Mouse (Mus musculus) olfactory bulb, adult 2 months (tissue): ENCODE data around the gene Tnk1. TPM values are rescaled to one million over a fixed set of nuclear protein-coding genes. Genes with fewer than 3 reads are reported as not detected.
"Not testable (repeated sequence)": the region's sequence is repeated elsewhere in the genome, so short reads cannot be mapped to it uniquely, and the experiment has no call there.

ENCODE experiments used
- H3K27ac ChIP-seq: fragments of 200-500 bp; 2 replicates; pipeline ENCODE4 v1.5.1; 2012; ENCODE audit warnings: low read depth, low read length; ENCODE audit not compliant: insufficient read depth
- H3K4me1 ChIP-seq: fragments of 200-500 bp; 2 replicates; pipeline ENCODE4 v1.6.1; 2012; ENCODE audit warnings: low read length; ENCODE audit not compliant: control insufficient read depth, insufficient read depth
- H3K4me3 ChIP-seq: fragments of 200-500 bp; 2 replicates; pipeline ENCODE4 v1.5.1; 2012; ENCODE audit warnings: mild to moderate bottlenecking, low read depth, low read length, moderate library complexity; ENCODE audit not compliant: insufficient read depth
- CTCF ChIP-seq: fragments of 200-500 bp; IDR thresholded peaks from 2 replicates; pipeline ENCODE4 v1.5.1; 2012; ENCODE audit warnings: low read depth, mild to moderate bottlenecking, low read length, moderate library complexity; ENCODE audit not compliant: insufficient read depth
- POLR2A ChIP-seq: fragments of 200-500 bp; IDR thresholded peaks from 2 replicates; pipeline ENCODE4 v1.6.1; 2012; ENCODE audit warnings: mild to moderate bottlenecking, low read depth, low read length, moderate library complexity; ENCODE audit not compliant: insufficient read depth
- WGBS: fragments of 180-500 bp; shearing (Covaris S2); methylation state at CpG from one replicate; pipeline ENCODE4 v1.1.7; 2018; 5-methylcytosine and 5-hydroxymethylcytosine counted together
- polyA plus RNA-seq: library from polyadenylated mRNA; stranded (reverse); fragments of >200 nt; gene quantifications from 2 replicates; pipeline ENCODE4 v1.2.4, GENCODE M21; 2012; ENCODE audit warnings: low replicate concordance; ENCODE audit not compliant: missing spikeins, insufficient read depth, insufficient read length

The Tnk1 gene
- polyA plus RNA-seq, 1 experiment: not detected

- TF ChIP-seq POLR2A (no peak), CTCF (no peak)
- no peak overlapping the region for H3K27ac ChIP-seq
- 95% methylated on average over 2 of the region's 2 CpGs for WGBS
- no peak overlapping the region for H3K4me3 ChIP-seq
- H3K4me1 ChIP-seq: no peaks in the 10 kb centered on the region
These were observed 11.9 kb upstream of the Tnk1 start for GRCm38 (mm10) chr11:69870289-69871069.

DNA sequence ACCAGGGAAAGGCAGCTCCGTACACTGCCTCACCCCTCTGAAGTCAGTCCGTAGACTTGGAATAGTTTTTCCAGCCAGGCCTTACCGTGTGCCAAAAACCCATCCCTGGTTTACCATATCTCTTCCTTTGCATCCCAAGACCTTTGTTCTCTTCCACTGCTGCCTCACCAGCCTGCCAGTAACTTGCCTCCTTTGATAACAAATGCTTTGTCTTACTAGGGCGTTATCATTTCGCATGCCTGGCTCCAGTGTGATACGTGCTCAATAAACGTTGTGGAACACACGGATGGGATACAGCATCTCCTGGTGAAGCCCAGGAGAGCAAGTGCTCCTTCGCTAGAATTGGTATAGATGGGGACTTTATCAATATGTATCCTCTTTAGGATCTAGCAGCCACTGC lies 8.8 kb upstream of the Tnk1 start:
- Histone ChIP-seq H3K27ac (no peak overlapping the region), H3K4me3 (no peak overlapping the region), H3K4me1 (no peaks in the 10 kb centered on the region)
- TF ChIP-seq POLR2A (no peak), CTCF (no peak)
- WGBS: 72% methylated on average over 9 of the region's 9 CpGs

GRCm38 (mm10) chr11:69865561-69865960 lies 7.0 kb upstream of the Tnk1 start:
- TF ChIP-seq POLR2A (no peak), CTCF (no peak)
- no peak overlapping the region for H3K4me3 ChIP-seq
- H3K27ac ChIP-seq: no peak overlapping the region
- WGBS: 81% methylated on average over 9 of the region's 9 CpGs
- no peaks in the 10 kb centered on the region for H3K4me1 ChIP-seq

DNA sequence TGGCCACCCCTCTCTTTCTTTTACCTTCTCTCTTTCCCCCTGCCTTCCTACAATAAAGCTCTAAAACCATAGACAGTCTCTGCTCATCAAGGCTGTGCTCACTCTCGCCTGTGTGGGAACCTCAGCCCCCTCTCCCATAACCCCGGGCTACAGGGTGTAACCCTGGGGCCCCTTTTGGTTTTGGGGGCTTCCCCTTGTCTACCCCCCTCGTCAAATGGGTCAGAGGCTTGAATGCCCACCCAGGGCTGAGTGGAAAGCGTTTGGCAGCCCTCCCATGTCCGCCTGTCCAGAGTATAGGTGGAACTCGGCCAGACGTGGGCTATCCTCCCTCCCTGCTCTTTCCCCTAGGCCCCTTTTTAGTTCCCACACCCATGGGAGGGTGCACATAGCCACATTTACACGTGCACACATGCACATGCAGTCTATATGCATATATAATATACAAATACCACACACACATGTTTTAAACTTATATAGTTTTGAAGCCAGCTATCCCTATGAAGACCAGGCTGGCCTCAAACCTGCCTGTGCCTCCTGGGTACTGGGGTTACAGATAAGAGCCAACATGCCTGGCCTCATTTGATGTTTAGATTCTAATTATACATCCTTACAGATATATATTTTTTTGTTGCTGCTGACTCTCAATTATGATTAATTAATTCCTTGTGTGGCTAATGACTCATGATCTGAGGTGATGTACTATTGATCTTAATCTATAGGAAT lies 5.8 kb upstream of the Tnk1 start:
- TF ChIP-seq CTCF (no peak), POLR2A (no peak)
- WGBS: 31% methylated on average over 8 of the region's 8 CpGs
- Histone ChIP-seq H3K4me3 (no peak overlapping the region), H3K4me1 (no peaks in the 10 kb centered on the region), H3K27ac (no peak overlapping the region)

DNA sequence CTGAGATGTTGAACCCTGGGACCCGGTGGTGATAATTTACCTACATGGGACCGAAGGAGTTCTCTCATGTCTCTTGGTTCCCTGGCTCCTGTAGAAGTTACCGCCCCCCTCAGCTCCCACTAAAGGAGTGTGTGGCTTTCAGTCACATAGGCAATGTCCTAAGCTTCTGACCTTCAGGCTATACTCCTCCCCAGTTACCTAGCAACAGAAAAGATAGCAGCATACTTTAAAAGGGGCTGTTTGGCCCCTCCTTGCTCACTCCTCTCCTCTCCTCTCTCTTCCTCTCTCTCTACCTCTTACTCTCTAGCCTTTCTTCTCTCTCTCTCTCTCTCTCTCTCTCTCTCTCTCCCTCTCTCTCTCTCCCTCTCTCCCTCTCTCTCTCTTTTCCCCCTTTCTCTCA lies 5.2 kb upstream of the Tnk1 start:
- not testable (repeated sequence) for H3K27ac ChIP-seq, H3K4me1 ChIP-seq, H3K4me3 ChIP-seq
- 84% methylated on average over 3 of the region's 3 CpGs for WGBS

DNA sequence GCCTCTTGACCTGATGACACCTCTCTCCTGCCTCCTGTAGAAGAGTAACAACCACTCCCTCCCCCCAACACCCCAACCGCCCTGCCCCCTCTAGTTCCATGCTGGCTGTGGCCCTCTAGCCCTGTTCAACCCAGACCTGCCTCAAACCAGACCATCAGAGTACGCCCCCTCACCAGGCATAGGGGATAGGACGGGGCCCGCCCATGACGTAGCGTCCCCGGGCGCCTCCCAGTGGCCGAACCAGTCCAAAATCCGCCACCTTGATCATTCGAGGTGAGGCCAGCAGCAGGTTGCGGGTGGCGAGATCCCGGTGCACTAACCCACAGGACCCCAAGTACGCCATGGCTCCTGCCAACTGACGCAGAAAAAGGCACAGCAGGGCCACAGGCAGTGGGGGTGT lies 3.2 kb downstream of the Tnk1 start:
- WGBS: 18% methylated on average over 16 of the region's 16 CpGs

DNA sequence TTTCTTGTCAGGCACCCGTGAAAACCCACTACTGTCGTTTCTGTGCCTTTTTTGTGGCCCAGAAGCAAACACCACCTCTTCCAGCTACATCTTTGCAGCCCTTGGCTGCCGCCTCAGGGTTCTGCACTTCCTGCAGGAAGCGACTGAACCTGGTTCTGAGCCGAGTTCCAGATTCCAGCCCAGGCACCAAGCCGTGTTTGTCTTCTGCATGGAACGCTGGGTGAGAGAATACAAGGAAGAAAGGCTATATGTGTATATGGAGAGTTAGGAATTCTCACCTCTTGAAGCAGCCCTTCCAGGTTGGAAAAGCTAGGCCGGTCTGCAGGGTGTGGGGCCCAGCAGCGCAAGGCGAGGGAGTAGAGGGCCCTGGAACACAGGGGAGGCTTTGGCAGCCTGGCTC lies 3.9 kb downstream of the Tnk1 start:
- no peak overlapping the region for H3K27ac ChIP-seq
- H3K4me3 ChIP-seq: no peak overlapping the region
- WGBS: 86% methylated on average over 10 of the region's 10 CpGs
- H3K4me1 ChIP-seq: no peaks in the 10 kb centered on the region; the same call in 1 of the 2 replicates
- no peak for TF ChIP-seq POLR2A
- TF ChIP-seq CTCF: no peak

More for the DNA sequence above, 3.2 kb downstream of the Tnk1 start:
- Histone ChIP-seq H3K27ac (no peak overlapping the region), H3K4me3 (no peak overlapping the region), H3K4me1 (no peaks in the 10 kb centered on the region; the same call in 1 of the 2 replicates)
- TF ChIP-seq CTCF (no peak), POLR2A (no peak)

DNA sequence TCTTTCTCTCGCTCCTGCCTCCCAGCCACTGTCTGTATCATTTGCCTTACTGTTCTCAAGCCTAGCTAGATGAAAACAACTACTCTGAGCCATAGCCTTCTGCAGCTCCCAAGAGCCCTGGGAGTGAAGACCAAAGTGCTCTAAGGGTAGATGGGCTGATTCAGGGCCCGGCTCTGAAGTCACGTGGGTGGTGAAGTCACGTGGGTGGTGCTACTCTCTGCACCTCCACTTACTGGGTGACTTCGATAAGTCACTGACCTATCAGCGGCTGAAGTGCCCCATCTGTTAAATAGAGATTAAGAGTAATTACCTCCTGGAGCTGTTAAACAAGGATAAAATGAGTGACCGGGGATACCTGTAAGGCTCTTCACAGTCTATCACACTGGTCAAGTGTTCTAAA lies 4.5 kb downstream of the Tnk1 start:
- TF ChIP-seq CTCF (no peak), POLR2A (no peak)
- Histone ChIP-seq H3K4me3 (no peak overlapping the region), H3K4me1 (no peaks in the 10 kb centered on the region; the same call in 1 of the 2 replicates), H3K27ac (no peak overlapping the region)
- 59% methylated on average over 7 of the region's 7 CpGs for WGBS

DNA sequence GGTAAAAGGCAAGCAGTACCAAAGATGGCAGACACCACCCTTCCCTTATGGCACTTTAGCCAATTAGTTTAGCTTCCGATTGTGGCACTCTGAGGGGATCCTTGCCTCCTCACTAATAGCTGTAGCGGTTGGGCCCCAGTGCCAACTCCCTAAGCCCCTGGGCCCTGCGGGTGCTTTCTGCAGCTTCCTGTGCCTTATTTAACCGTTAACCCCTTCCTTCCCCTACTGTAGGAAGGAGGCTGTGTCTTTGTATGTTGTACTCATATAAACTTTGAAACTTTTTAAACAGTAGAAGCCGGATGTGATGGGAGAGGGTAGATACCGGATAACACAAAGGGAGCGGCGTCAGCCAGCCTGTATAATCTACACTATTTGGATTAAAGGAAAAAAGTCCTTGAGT lies 7.8 kb downstream of the Tnk1 start:
- whole genome bisulfite sequencing: 63% methylated on average over 8 of the region's 8 CpGs

More for the DNA sequence above, 7.8 kb downstream of the Tnk1 start:
- Histone ChIP-seq H3K27ac (no peak overlapping the region), H3K4me3 (no peak overlapping the region), H3K4me1 (peaks cover 14% of the 10 kb centered on the region)
- TF ChIP-seq POLR2A: no peak
- no peak for TF ChIP-seq CTCF
